Mouse (Mus musculus) gonadal fat pad, adult 2 months (tissue): Measurements from ENCODE around the gene Pla2g5. TPM values are rescaled to one million over a fixed set of nuclear protein-coding genes. Genes with fewer than 3 reads are reported as not detected.
"Not testable (repeated sequence)": the region's sequence is repeated elsewhere in the genome, so short reads cannot be mapped to it uniquely, and the experiment has no call there.

Experiments used
- DNase-seq: peaks from one replicate; pipeline ENCODE4 v3.0.0-alpha.2; 2012; ENCODE audit warnings: low read depth
- polyA plus RNA-seq: library from polyadenylated mRNA; depleted of rRNA; stranded (reverse); fragments of >200 nt; gene quantifications from 2 replicates; pipeline ENCODE4 v1.2.3, GENCODE M21; 2012

Gene Pla2g5
- polyA plus RNA-seq, 1 experiment, result 23.8 TPM

- DNase-seq, result no peak
Observed at GRCm38 (mm10) chr4:138858446-138858845, 4.8 kb downstream of the Pla2g5 start.

- no peak for DNase-seq
Observed at GRCm38 (mm10) chr4:138857576-138857975, 5.7 kb downstream of the Pla2g5 start.

GRCm38 (mm10) chr4:138856491-138856890 is 6.8 kb downstream of the Pla2g5 start:
- no peak for DNase-seq

- DNase-seq, result no peak
Observed at GRCm38 (mm10) chr4:138855092-138855632, 8.1 kb downstream of the Pla2g5 start.

GRCm38 (mm10) chr4:138852961-138853360 is 10.3 kb downstream of the Pla2g5 start:
- no peak for DNase-seq

- no peak for DNase-seq
Observed at GRCm38 (mm10) chr4:138851463-138851862, 11.8 kb downstream of the Pla2g5 start.

- DNase-seq, result no peak
Observed at GRCm38 (mm10) chr4:138841386-138841785, 21.9 kb downstream of the Pla2g5 start.

GRCm38 (mm10) chr4:138840726-138841125 is 22.6 kb downstream of the Pla2g5 start:
- DNase-seq, result no peak

- no peak for DNase-seq
Observed at GRCm38 (mm10) chr4:138839806-138840205, 23.5 kb downstream of the Pla2g5 start.

- DNase-seq, result no peak
Observed at GRCm38 (mm10) chr4:138827147-138827546, 36.1 kb downstream of the Pla2g5 start.

- DNase-seq, result no peak
Observed at GRCm38 (mm10) chr4:138825751-138826567, 37.3 kb downstream of the Pla2g5 start.

GRCm38 (mm10) chr4:138824660-138825059 is 38.6 kb downstream of the Pla2g5 start:
- no peak for DNase-seq

GRCm38 (mm10) chr4:138824161-138824560 is 39.1 kb downstream of the Pla2g5 start:
- DNase-seq, result not testable (repeated sequence)

GRCm38 (mm10) chr4:138821036-138821435 is 42.2 kb downstream of the Pla2g5 start:
- DNase-seq, result no peak

- DNase-seq, result no peak
Observed at GRCm38 (mm10) chr4:138819101-138819500, 44.2 kb downstream of the Pla2g5 start.

GRCm38 (mm10) chr4:138817736-138818135 is 45.5 kb downstream of the Pla2g5 start:
- no peak for DNase-seq

- DNase-seq, result no peak
Observed at GRCm38 (mm10) chr4:138816166-138816565, 47.1 kb downstream of the Pla2g5 start.

GRCm38 (mm10) chr4:138806920-138807541 is 56.3 kb downstream of the Pla2g5 start:
- DNase-seq, result no peak

GRCm38 (mm10) chr4:138806160-138806559 is 57.1 kb downstream of the Pla2g5 start:
- DNase-seq, result no peak

- DNase-seq, result no peak
Observed at GRCm38 (mm10) chr4:138805248-138805647, 58.0 kb downstream of the Pla2g5 start.

GRCm38 (mm10) chr4:138802917-138803316 is 60.4 kb downstream of the Pla2g5 start:
- DNase-seq, result no peak

GRCm38 (mm10) chr4:138801631-138802030 is 61.7 kb downstream of the Pla2g5 start:
- DNase-seq, result no peak
